Mouse (Mus musculus): Measurements from ENCODE around the gene Atg7. TPM values are rescaled to one million over a fixed set of nuclear protein-coding genes. Genes with fewer than 3 reads are reported as not detected.

Atg7 gene
- total RNA-seq, 2 experiments from 2014 or later, result 25.0 TPM

DNA sequence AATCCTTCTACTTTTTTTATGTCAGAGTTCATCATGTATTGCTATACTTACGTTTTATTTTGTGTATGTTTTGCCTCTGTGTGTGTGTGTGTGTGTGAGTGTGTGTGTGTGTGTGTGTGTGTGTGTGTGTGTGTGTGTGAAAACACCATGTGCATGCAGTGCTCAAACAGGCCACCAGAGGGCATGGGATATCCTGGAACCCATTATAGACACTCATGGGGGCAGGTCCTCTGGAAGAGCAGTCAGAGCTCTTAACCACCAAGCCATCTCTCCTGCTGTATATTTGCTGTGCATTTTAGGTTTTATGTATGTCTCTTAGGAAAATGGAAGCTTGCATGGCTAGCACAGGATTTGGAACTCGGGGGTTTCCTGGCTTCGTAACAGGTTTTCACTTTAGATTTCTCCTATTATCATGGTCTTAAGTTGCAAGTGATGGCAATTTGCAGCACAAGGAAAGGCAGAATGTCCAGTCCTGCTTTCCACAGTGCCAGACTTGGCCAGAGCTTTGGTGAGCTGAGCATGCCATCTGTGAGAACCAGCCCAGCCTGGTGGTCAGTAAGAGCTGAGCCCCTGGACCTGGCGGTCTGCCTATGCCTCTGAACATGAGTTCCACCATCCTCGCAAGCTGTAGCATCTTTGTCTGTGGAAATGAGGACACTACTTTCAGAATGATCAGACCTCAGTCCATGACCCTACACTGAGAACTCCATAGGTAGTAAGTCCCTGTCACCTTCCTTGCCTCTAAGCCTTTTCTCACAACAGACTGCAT is 172.2 kb downstream of the Atg7 start:
- no peak for DNase-seq (ENCODE audit: low spot score in 2 of 2)

DNA sequence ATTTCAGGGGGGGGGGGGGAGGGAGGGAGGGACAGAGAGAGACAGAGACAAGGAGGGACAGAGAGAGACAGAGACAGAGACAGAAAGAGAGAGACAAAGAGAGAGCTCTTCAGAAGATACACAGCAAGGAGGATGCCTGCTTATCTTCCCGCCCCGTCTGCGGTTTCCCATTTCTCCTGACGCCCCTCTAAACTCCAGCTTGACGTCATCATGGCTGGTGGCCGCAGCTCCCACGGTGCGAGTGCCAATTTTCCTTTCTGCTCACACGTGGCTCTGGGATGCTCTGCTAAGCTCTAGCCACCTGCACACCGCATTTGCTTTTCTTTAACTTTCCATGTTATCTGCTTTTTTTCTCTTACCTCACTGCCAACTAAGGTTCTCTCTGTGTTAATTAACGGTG is 175.1 kb downstream of the Atg7 start:
- no peak for DNase-seq (ENCODE audit: low spot score in 2 of 2)

DNA sequence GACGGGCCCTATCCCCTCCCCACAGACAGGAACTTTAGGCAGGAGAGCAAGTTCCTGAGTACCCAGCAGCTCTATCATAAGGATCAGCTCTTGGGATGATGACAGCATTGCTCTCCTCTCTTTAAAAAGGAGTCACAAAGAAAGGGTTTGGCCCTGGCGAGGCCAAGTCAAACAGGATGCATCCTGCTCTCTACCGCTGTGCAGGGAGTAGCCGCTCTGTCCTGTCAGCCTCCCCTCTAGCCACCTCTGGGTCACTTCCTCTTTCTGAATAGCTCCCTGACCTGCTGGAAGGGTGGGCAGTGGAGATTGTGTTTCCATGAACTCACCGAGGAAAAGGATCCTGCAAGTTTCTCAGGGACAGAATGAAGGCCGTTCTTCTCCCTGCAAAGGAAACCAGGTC is 175.6 kb downstream of the Atg7 start:
- DNase-seq (ENCODE audit: low spot score in 2 of 2), result no peak

DNA sequence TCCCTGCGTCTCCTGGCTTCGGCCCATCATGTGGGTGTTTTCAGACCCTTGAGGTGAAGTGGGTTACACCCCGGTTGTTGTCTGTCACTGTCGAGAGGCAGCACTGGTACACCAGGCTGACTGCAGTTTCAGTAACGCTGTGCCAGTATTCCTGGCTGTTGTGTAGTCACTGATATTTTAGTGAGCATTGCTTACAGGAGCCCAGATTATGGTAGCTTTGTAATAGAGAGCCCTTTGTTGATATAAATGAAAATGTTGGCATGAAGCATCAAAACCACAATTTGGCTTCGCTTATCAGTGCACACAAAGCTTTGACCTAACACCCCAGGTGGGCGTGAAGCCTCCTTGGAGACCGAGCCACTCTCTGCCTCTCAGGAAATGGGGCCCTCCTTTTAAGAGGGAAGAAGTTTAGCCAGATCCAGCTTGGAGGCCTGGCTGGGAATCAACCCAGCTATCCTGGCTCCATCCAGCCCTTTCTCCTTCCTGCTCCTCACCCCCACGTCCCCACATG is 177.1 kb downstream of the Atg7 start:
- no peak for DNase-seq (ENCODE audit: low spot score in 2 of 2)

DNA sequence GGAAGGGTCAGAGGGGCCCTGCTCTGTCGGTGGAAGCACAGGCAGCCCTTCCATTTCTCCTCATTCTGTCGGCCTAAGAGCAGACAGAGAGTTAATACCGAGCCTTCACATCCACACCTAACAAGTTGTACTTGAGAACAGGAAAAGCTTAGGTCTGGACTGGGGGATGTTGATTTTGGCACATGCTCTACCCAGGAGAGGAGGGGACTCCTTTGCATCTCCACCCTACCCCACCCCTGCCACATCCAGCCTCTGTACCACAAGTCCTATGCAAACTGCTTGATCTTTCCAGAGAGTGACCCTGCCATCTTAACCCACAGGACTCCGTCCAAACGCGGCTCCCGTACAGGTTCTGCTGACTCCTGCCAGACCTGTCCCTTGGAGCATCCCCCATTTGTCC is 178.7 kb downstream of the Atg7 start:
- no peak for DNase-seq (ENCODE audit: low spot score in 2 of 2)

DNA sequence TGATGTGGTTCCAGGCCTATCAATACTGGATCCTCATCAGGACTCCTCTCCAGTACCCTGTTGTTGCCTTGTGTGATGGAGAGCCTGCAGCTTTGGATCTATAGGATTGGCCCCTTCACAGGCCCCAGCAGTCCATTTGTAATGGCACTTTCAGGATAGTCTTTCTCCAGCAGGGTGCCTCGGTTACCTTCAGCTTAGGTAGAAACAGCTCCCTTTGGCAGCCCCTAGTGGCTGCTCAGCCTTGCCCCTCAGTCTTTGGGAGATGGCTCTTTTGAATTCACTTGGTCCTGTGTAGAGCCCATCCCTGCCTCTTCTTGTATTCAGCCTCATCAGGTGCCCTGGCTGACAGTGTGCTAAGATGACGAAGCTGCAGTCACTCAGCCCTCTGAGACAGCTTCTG is 184.0 kb downstream of the Atg7 start:
- no peak for DNase-seq (ENCODE audit: low spot score in 2 of 2)

DNA sequence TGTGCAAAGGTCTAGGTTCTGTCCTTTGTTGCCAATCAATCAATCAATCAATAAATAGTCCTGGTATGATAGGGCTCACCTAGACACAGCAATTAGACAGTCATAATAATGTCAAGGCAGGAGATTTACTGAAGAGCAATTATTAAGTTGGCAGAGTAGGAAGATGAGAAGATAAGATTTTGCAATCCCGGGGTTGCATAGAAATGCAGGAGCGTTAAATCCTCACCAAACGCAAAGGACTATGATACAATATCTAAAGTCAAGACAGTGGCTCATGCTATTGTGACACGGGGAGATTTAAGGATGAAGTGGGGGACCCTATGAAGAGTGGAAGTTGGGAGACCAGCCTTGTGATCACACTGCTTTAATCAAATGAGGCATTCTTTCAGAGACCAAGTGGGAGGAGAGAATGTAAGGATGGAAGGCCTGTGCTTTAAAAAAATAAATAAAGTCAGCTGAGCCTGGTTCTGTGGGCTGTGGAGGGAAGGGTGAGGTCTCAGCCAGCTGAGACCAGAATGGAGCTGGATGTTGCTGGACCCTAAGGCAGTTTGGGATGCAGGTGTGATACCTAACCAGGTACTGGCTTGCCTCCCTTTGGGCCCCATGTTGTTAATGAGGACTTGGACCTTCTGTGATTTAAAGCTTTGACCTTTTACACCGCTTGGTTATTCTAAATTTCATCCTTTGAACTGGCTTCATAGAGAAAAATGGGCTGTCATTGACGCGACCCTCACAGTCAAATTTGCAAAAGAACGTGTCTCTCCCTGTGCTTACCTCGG is 187.0 kb downstream of the Atg7 start:
- DNase-seq (ENCODE audit: low spot score in 2 of 2), result no peak

DNA sequence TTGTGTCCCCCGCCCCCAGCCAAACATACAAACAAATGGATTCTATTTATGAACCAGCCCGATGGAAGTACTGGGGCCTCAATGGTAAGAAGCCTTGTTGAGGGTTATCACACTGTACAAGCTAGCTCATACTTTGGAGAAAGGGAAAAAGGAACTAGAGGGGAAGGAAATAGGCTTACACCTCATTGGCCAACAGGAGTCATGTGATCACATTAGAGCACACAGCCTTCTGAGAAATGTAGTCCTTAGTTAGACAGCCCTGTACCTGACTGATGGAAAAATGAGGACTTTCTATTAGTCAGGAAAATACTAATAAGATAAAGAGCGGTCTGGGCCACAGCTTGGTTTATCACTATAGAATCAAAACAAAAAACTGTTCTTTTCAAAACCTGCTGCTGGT is 188.9 kb downstream of the Atg7 start:
- no peak for DNase-seq (ENCODE audit: low spot score in 2 of 2)

DNA sequence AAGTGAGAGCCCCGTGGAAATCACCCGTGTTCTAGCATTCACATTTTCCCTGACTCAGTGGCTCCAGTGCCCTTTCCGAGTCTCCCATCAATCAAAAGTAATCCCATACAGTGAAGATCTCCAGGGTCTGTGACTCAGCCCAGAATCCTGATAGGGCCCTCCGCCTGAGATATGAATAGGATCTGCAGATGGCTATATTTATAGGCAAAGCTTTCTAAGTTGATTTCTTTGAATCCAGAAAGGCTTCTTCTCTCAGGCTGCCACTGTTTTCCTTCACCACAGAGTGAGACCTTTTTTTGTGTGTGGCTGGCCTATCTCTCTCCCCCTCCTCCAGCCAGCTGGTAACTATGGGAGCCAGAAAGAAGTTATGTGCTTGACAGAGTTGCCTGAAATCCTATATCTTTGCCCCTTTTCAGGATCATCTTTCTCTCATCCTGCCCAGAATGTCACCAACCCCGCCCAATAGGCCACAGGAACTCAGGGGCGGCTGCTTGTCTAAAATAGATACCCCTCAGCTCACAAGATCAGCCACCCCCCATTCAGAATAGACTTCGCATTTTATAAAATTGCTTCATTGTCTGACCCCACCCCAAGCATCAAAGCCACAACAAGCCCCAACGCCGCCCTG is 190.3 kb downstream of the Atg7 start:
- no peak for DNase-seq (ENCODE audit: low spot score in 2 of 2)

DNA sequence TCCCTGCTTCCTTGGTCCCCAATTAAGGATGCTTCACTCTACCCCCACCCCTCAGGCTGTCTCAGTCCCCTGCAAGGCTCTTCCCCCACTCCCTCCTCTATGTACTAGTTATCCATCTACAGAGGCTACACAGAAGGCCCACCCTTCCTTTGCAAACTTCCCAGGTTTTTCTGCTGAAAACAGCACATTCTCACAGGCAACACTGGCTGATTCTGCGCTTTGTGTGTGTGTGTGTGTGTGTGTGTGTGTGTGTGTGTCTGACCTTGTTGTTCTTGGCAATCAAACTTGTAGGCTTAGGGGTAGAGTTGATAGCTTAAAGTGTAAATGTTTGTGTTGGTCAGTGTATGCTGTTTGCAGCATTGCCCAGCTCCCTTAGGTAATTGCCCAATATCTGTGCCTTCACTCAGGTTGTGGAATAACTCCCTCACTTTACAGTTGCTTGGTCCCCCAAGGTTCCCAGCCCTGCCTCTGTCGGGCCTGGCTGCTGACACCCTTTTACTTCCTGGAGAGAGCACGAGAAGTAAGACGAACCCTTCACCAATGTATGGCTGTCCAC is 191.0 kb downstream of the Atg7 start:
- DNase-seq (ENCODE audit: low spot score in 2 of 2), result no peak

DNA sequence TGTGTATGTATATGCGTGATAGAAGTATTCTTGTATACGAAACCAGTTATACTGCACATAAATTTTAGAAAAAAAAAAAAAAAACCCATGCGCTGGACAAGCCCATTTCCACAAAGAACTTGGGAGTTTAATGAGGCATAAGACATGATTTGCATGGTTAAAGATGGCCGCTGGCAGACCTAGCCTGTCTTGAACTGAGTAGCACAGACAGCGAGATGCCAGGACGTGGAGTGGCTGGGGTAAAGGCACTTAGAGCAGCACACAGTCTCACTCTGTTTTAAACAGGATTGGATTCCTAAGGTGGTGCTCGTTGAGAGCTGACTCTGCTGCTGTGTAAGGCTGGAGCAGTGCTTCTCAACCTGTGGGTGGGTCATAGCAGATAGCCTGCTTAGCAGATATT is 192.4 kb downstream of the Atg7 start:
- no peak for DNase-seq (ENCODE audit: low spot score in 2 of 2)

DNA sequence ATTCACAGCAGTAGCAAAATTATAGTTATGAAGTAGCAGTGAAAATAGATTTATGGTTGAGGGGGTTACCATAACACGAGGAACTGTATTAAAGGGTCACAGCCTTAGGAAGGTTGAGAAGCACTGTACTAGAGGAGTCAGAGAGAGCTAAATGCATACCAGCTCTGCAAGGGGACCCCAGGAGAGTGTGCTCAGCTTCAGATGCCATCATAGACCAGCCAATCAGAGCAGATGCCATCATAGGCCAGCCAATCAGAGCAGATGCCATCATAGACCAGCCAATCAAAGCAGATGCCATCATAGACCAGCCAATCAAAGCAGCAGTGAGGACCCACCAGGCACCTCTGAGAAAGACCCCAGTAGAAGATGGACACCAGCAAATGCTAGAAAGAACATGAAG is 192.9 kb downstream of the Atg7 start:
- DNase-seq (ENCODE audit: low spot score in 2 of 2), result no peak

DNA sequence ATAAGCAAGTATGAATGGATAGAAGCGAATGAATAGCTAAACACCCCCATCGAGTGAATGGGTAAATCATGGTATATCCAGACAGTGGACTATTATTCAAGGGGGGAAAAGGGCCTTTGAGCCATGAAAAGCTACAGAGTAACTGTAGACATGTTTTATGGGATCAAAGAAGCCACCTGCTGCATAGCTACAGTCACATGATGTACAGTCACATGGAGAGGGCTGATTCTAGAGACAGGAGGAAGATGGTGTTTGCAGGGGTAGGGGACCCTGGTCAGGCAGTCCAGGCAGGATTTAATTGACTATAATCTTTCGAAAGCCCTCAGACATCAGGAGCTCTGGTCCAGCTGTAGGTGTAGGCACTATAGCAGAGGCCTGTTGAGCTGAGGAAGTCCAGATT is 193.5 kb downstream of the Atg7 start:
- DNase-seq (ENCODE audit: low spot score in 2 of 2), result no peak

DNA sequence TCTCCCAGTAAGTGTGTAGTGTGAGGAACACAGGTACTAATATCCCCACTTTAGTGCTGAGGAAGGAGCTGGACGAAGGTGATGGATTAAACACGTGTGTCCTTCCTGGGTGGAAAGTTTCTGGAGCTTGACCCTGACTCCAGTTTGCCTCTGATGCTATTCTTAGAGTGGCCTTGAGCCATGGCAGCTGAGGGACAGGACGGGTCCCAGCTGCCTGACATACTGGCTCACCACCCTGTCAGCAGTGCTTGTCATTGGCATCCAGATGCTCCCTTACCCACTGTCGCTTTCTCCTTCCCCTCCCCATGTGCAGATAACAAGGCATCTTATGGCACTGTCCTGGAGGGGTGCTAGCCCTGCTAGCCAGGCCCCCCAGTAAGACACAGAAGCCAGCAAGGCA is 196.0 kb downstream of the Atg7 start:
- no peak for DNase-seq (ENCODE audit: low spot score in 2 of 2)

DNA sequence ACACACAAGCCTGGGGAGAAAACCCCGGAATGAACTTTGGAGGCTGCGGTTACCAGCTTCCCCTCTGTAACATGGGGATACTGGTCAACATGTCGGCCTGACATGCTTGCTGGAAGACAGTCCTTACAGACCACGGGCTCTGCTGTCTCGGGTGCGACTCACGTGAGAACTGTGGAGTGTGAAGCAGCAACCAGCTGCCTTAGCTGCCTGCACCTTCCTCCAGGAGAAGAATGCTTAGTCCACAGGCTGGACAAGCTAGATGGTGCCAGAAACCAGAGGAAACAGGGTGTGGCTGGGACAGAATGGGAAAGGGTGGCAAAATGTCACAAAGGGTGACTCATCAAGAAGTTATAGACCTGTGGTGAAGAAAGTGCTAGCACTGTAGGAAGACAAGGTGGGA is 197.1 kb downstream of the Atg7 start:
- no peak for DNase-seq (ENCODE audit: low spot score in 2 of 2)

DNA sequence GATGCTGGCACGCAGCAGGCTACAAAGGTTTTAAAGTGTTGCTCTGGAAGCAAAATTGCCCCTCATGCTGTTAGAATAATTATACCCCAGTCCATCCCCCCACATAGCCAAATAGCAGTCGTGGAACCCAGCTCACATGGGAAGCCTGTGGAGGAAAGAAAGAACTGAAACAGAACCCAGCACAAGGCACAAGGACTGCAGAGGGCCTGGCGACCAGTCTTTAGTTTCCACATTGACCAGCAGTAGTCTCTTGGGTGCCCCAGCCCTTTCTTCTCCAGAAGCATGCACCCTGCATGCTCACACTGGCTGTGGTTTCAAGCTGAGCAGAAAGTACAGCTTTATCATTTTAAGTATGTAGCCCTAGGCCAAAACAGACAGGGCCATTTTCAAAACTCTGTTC is 199.2 kb downstream of the Atg7 start:
- no peak for DNase-seq (ENCODE audit: low spot score in 2 of 2)

DNA sequence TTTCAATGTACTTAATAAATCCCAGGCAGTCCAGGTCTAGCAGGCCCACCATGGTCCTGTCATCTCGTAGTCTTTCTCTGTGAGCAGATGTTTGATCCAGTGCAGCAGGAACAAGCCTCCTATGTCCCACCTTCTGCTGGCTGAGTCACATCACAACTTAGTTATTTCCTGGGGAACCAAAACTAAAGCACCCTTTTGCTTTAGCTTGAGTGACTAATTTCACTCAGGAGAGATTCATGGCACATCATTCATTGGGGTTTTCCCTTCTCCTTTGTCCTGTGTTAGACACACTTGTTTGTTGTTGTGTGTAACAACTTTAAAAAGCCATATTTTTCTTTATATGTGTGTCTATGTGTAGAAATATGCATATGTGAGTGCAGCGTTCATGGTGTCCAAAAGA is 200.0 kb downstream of the Atg7 start:
- DNase-seq (ENCODE audit: low spot score in 2 of 2), result no peak

DNA sequence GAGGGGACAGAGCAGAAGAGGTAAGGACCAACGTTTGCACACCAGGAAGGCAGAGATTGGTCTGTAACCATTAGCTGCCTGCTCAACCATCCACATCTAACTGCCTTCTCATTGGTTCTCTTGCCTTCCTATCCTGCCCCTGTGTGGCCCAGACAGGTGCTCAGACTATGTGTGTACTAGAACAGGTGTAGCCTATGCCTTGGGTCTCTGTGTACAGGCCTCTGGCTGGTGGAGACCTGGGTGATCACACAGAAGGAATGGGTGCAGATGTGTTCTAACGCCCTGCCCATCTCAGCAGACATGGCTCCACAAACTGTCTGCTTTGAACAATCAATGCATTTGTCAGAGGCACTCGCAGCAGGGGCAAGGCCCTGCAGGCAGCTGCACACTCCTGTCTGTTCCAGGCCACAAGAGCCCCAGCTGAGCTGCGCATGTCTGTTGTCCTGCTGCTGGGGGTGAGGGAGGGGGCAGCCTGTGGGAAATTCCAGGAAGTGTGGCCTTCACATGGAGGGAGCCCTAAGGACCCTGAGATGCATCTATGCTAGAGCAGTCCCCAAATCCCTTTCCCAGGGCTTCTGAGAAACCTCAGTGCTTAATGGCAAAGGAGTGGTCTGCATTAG is 203.4 kb downstream of the Atg7 start:
- DNase-seq (ENCODE audit: low spot score in 2 of 2), result no peak

DNA sequence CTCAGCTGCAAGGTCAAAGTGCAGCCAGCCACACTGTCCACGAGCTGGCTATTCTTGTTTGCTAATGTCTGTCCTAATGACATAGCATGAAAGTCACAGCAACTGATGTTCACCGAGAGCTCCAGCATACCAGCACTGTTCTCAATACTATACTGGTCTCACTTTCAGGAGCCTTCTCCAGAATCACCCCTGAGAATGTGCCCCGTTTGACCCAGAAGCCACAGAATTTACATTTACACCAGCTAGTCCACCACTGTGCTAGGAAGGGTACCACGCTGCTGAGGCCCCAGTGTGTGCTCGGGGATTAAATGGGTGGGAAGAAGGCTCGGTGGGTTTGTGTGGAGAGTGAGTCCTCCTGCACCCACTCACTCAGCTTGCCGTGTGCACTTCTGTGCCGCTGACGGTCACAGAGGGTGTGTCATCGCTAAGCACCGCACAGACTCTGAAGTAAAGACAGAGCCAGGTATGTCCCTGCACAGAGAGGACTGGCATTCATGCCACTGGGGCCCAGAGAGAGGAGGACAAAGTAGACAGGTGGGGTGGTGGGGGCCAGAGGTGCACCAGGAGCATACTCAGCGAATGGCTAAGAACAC is 204.8 kb downstream of the Atg7 start:
- no peak for DNase-seq (ENCODE audit: low spot score in 2 of 2)

DNA sequence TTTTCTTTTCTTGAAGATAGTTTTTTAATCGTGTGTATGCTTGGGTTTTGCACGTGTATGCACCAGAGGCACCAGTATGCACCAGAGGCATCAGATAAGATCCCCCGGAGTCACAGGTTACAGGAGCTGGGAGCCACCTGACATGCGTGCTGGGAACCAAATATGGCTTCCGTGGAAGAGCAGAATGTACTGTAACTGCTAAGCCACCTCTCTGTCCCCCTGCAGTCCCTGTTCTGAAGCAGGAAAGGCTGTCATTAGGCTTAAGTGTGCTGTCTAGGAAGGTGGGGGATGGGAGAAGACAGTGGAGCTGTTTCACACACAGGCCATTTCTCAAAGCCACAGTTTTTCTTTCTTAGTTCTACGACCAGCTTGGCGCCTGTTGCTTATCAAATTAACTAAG is 205.9 kb downstream of the Atg7 start:
- no peak for DNase-seq (ENCODE audit: low spot score in 2 of 2)

DNA sequence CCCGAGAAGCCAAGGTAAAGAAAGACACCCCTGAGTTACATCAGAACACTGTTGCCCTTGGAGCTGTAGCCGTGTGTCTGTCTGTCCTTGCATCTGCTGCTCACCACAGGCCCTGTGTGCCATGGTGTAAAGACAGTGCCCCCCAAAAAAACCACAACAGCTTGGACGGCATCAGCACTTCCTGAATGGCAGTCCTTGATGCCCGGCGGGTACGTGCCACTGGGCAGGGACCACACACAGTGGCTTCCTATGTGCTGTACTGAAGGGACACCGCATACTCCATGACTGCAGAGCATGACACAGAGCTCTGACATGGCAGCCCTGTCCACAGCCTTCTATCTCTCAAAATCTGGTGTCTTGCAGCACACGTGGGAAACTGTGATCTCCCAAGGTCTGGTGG is 206.9 kb downstream of the Atg7 start:
- no peak for DNase-seq (ENCODE audit: low spot score in 2 of 2)
